Mouse (Mus musculus): ENCODE measurements around the gene Use1.
A peak's percentile ranks its signal among the peaks of the same experiment; 100 is the strongest.

Use1 gene

GRCm38 (mm10) chr8:71403107-71403885 is 36.6 kb downstream of the Use1 start:
- no peak for DNase-seq (ENCODE audit: low read depth)

GRCm38 (mm10) chr8:71404011-71404410 is 37.4 kb downstream of the Use1 start:
- no peak for DNase-seq (ENCODE audit: low read depth)

DNA sequence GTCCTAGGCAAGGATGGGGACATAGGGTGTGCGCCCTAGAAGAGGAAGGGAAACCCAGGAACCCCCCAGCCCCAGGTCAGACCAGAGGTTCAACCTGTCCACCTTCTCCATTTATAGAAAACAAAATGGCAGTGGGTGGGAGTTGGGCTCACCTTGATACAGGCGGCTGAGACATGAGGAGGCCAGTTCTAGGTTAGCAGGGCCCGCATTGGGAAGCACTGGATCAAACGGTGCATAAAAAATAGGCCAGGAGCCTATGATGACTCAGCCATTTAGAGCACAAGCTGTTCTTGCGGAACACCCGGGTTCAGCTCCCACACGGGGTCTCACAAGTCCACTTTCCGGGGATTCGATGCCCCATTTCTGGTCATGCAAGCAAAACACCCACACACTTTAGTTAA is 38.3 kb downstream of the Use1 start:
- DNase-seq (ENCODE audit: low read depth), result no peak

- DNase-seq (ENCODE audit: low read depth), result peak; percentile 92
Measured at GRCm38 (mm10) chr8:71405401-71406098, 38.9 kb downstream of the Use1 start, which contains the start of gene Ankle1. Ankle1 (plus strand) TSS chr8:71406010.

DNA sequence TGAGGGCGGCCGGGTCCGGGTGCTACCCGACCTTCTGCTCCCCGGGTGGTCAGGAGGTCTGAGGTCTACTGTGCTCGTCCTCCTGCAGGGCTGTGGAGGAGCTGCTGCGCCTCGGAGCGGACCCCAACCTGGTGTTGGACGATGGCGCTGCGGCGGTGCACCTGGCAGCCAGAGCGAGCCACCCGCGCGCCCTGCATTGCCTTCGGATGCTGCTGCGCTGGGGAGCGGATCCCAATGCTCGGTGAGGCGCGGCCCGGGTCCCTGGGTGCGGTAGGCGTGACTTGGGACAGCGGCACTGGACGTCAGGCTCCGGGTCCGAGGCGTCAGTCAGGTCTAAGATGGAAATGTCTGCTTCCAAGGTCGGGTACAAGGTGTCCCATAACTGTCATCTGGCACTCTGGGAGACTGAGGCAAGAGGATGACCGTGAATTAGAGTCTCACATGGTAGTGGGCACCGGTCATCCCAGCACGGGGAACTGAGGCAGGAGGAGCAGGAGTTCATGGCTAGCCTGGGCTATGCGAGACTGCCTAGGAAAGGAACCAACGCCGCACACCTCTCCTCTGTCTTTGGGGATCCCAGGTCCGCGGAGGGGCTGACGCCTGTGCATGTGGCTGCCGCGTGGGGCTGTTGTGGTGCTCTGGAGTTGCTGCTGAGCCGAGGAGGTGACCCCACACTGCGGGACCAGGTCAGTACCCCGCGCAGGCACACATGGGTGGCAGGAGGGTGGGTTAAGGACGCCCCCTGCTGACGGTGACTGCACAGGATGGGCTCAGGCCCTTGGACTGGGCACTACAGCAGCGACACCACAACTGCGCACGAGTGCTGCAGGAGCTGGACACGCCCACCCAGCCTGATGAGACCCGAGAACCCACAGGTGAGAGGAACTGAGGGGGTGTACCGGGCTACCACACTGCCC is 39.7 kb downstream of the Use1 start:
- peak; percentile 70 for DNase-seq (ENCODE audit: low read depth)

- no peak for DNase-seq (ENCODE audit: low read depth)
Measured at GRCm38 (mm10) chr8:71407441-71407840, 40.8 kb downstream of the Use1 start.

DNA sequence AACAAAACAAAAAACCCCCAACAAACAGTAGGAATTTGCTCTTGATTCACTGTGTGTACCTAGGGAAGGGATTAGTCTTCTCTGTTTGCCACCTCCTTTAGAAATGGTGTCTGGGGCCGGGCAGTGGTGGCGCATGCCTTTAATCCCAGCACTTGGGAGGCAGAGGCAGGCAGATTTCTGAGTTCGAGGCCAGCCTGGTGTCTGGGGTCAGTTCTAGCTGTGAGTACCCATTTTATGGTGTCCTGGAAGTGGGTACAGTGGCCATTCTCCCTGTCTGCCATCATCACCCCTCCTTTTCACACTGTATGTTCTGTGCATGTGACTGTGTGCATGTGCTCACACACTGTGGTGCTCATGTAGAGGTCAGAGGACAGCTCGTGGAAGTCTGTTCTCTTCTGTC is 41.6 kb downstream of the Use1 start:
- DNase-seq (ENCODE audit: low read depth), result no peak

DNA sequence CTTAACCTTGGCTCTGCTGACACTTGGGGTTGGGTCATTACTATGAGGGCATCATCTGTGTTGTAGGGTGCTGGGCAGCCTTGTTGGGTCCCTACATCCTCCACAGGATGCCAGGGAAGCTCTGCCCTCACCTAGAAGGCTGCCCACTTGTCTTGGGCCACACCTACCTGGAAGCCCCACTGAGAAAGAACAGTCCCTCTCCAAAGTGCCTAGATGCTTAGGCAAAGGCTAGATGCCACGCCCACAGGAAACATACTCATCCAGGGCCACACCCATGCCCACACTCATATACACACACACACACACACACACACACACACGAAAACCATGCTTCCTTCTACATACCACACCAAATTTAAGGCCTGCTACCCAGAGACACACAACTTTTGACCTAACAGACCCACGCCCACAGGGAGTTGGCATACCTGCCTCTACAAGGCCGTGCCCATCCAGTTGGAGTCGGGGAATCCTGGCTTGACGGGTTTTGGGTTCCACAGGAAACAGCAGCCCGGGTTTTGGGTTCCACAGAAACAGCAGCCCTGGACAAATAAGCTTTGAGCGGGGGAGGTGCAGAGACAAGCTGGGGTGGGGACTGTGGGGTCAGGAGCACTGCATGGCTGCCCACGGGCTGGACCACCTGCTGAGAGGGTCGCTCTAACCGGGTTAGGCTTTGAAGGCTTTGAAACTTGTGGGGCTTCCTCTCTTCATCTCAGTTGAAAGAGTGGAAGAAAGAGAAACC is 45.1 kb downstream of the Use1 start:
- no peak for DNase-seq (ENCODE audit: low read depth)

All from c-Kit-positive CD71-negative TER-119-negative erythroid progenitor cells, embryonic 14.5 days (primary cell).